Mouse (Mus musculus) macrophage (primary cell): ENCODE measurements around the gene Gnat2. TPM values are rescaled to one million over a fixed set of nuclear protein-coding genes. Genes with fewer than 3 reads are reported as not detected.

Source experiments
- H3K27ac ChIP-seq: fragments of 350-480 bp; formaldehyde crosslinking; 2 replicates; pipeline ENCODE4 v1.9.0; 2021
- H3K36me3 ChIP-seq: fragments of 350-480 bp; formaldehyde crosslinking; 2 replicates; pipeline ENCODE4 v1.9.0; 2021; ENCODE audit errors: inconsistent target
- H3K4me3 ChIP-seq: fragments of 350-480 bp; formaldehyde crosslinking; 2 replicates; pipeline ENCODE4 v1.9.0; 2021; ENCODE audit errors: inconsistent target
- H3K79me2 ChIP-seq: fragments of 350-480 bp; formaldehyde crosslinking; 2 replicates; pipeline ENCODE4 v1.9.0; 2021; ENCODE audit errors: inconsistent target
- WGBS: methylation state at CpG from one replicate; pipeline ENCODE4 v1.1.7; 2026; ENCODE audit warnings: inconsistent platforms; ENCODE audit not compliant: missing documents; 5-methylcytosine and 5-hydroxymethylcytosine counted together
- polyA plus RNA-seq: library from polyadenylated mRNA; stranded (reverse); fragments of 250-400 nt; gene quantifications from 3 replicates; pipeline ENCODE4 v1.2.4, GENCODE M21; 2018; ENCODE audit warnings: inconsistent platforms

The Gnat2 gene
- polyA plus RNA-seq, 1 experiment from 2014 or later, result not detected

DNA sequence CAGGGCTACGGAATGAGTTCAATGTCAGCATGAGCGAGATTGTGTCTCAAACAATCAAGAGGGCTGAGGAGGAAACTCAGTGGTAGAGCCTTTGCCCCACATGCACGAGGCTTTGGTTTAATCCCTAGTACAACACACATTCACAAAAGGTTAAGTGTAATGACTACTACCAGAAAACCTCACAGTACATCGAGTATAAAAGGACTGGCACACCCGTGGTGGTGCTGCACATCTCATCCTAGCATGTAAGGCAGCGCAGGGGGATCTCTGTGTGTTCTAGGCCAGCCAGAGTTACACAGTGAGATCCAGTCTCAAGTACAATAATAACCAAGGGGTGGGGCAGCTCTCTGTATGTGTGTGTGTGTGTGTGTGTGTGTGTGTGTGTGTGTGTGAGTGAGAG is 24.9 kb downstream of the Gnat2 start:
- 87% methylated on average over 5 of the region's 6 CpGs for WGBS
- Histone ChIP-seq H3K79me2 (peaks cover 50% of the 10 kb centered on the region; the same call in 1 of the 2 replicates), H3K4me3 (no peak overlapping the region)

GRCm38 (mm10) chr3:108121101-108121500 is 28.5 kb downstream of the Gnat2 start:
- 100% methylated on average over 3 of the region's 3 CpGs for WGBS
- peaks cover 86% of the 10 kb centered on the region for H3K79me2 ChIP-seq
- peaks cover 25% of the 10 kb centered on the region; the same call in 1 of the 2 replicates for H3K36me3 ChIP-seq
- H3K27ac ChIP-seq, result no peak overlapping the region
- H3K4me3 ChIP-seq, result no peak overlapping the region

More for the DNA sequence above, 24.9 kb downstream of the Gnat2 start:
- no peak overlapping the region for H3K27ac ChIP-seq
- peaks cover 40% of the 10 kb centered on the region; the same call in 1 of the 2 replicates for H3K36me3 ChIP-seq

DNA sequence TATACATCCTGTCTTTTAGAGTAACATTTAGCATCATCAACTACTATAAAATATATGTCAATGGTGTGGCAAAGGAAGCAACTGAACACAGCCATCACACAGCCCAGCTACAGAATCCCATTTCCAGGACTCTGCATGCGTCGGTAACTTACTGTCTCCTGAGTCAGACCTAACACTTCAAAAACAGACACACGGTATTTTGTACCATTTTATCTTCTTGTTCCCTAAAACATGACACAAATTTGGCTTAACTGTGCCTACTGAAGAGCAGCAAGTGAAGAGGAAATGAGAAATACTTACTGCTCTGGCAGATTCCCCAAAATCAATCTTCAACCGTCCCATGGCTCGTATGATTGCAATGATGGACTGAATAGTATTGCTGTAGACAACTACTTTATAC is 30.7 kb downstream of the Gnat2 start:
- peaks cover 92% of the 10 kb centered on the region for H3K79me2 ChIP-seq
- H3K4me3 ChIP-seq, result no peak overlapping the region
- H3K27ac ChIP-seq, result no peak overlapping the region
- peaks cover 18% of the 10 kb centered on the region; the same call in 1 of the 2 replicates for H3K36me3 ChIP-seq
- WGBS, result 69% methylated on average over 5 of the region's 5 CpGs

DNA sequence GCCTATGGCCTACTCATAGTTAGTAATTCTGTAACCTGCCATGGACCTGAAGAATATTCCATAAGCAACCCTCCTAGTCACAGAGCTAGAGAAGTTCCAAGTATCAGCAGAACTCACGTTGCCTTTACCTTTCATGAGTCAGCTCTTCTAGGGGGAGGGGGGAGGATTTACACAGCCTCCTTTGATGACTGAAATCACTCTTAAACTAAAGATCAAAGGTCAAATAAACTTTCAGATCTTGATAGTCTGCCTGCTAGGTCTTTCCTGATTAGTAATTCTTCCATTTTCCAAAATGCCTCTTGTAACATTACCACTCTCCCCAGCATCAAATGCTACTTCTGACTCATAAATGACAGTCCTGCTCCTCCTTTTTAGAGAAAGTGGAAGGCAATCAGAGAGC is 31.5 kb downstream of the Gnat2 start:
- H3K79me2 ChIP-seq, result peaks cover 92% of the 10 kb centered on the region
- peaks cover 11% of the 10 kb centered on the region; the same call in 1 of the 2 replicates for H3K36me3 ChIP-seq
- 69% methylated on average over 1 of the region's 1 CpGs for WGBS
- no peak overlapping the region for H3K27ac ChIP-seq
- H3K4me3 ChIP-seq, result no peak overlapping the region

DNA sequence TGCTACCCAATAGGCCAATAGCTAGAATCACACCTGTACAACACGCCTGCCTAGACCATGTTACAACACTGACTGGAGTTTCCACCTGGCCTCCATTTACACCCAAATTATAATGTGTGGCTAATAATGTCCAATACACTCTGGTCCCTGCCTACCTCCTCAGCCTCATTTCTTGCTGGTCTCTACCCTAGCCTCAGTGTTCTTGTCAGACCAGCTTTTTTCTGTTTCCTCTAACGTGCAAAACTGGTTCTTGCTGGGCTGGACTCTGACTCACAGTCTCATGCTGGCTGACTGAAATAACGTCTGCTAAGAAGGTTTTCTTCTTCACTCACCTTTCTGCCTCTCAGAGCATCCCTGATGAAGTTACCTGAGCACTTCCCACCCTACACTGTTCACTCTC is 33.7 kb downstream of the Gnat2 start:
- 77% methylated on average over 3 of the region's 3 CpGs for WGBS
- Histone ChIP-seq H3K36me3 (0 out of 2 replicates have a peak, but pooled peaks cover 4% of the 10 kb centered on the region), H3K27ac (no peak overlapping the region)

DNA sequence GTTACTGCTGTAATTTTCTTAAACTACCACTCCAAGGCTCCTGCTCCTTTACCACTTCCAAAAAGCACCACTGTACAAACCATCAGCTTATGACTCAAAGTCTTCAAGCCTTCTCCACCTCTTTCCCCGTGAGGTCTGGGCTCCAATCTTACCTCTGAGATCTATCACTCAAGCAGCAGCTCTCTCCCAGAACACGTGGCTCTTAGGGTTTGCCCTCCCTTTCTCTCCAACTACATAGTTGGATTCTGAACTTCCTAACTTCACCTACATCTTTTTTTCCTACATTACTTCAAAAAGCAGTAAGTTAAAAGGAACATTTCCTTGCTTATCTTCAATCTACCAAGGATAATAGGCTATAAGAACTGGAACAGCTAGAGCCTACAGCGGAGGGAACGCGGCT is 35.9 kb downstream of the Gnat2 start:
- 95% methylated on average over 5 of the region's 5 CpGs for WGBS
- no peak overlapping the region for H3K27ac ChIP-seq
- H3K36me3 ChIP-seq, result no peaks in the 10 kb centered on the region

More for the DNA sequence above, 33.7 kb downstream of the Gnat2 start:
- H3K4me3 ChIP-seq, result no peak overlapping the region
- H3K79me2 ChIP-seq, result peaks cover 100% of the 10 kb centered on the region

DNA sequence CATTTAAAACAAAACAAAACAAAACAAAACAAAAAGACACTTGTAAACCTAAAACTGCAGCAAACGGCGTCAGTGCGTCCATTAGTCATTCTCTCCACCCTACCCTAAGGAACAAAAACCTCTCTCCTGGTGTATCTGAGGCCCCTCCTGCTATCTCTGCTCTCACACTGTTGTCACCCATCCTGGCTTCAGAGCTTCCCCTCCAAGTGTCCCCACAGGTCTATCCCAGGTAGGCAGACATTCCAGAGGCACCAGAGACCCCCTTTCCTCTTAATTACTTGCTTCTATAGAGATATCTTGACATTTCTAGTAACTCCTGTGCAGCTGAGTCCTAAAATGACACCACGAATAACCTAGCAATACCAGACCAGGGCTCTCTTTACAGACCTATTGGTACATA is 36.8 kb downstream of the Gnat2 start:
- no peaks in the 10 kb centered on the region for H3K36me3 ChIP-seq
- 96% methylated on average over 4 of the region's 4 CpGs for WGBS
- no peak overlapping the region for H3K27ac ChIP-seq
- H3K79me2 ChIP-seq, result peaks cover 100% of the 10 kb centered on the region
- no peak overlapping the region for H3K4me3 ChIP-seq

More for the DNA sequence above, 35.9 kb downstream of the Gnat2 start:
- Histone ChIP-seq H3K4me3 (no peak overlapping the region), H3K79me2 (peaks cover 100% of the 10 kb centered on the region)

DNA sequence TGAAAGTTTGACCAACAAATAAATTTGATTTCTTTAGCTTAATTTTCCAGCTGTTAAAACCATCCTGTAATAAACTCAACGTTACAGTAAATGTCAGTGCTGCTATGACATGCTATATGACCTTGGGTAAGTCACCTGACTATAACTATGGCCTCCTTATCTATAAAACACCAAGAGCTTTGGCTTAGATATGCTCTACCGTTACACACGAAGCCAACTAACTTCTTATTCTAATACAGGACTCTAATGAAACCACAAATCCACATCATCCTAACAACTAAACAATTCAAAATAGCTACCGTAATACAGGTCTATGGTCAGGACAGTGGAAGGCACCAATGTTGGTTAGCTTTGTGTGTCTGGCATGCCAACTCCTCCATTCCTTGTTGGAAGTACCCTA is 37.2 kb downstream of the Gnat2 start:
- Histone ChIP-seq H3K27ac (no peak overlapping the region), H3K4me3 (no peak overlapping the region)
- 93% methylated on average over 4 of the region's 4 CpGs for WGBS

DNA sequence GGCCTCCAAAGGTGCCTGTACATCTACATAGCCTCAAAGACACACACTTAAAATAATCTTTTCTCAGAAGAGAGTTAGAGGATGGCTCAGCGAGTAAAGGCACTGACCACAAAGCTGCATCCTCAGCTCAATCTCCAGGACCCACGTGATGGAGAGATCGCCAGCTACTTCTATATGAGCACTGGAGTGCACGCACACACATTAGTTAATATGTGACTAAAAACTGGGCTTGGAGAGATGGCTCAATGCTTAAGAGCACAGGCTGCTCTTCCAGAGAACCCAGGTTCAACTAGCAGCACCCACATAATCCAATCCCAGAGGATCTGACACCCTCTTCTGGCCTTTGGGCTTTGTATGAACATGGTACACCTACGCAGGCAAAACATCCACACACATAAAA is 38.6 kb downstream of the Gnat2 start:
- Histone ChIP-seq H3K36me3 (no peaks in the 10 kb centered on the region), H3K27ac (peak overlapping the region; percentile 90), H3K4me3 (no peak overlapping the region), H3K79me2 (peaks cover 100% of the 10 kb centered on the region)
- WGBS, result 94% methylated on average over 5 of the region's 5 CpGs

More for the DNA sequence above, 37.2 kb downstream of the Gnat2 start:
- Histone ChIP-seq H3K36me3 (no peaks in the 10 kb centered on the region), H3K79me2 (peaks cover 100% of the 10 kb centered on the region)

DNA sequence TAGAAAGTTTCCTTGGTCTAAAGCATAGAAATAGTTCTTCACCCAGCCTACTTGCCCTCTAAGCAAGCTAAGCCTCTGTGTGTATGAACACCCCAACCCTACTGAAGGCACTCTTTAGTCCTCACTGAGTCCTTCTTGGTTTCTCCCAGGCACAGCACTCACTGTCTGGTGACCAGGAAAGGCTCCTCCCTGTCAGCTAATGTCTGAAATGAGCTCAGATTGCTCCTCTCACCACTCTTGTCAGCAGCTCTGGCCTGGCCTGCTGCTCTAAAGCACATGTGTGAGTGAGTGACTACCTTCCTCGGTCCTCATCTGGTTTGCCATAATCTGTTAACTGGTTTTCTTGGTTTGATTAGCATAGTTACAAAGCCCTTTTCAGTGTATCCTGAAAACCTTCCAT is 39.2 kb downstream of the Gnat2 start:
- Histone ChIP-seq H3K79me2 (peaks cover 100% of the 10 kb centered on the region), H3K36me3 (no peaks in the 10 kb centered on the region), H3K4me3 (no peak overlapping the region), H3K27ac (peak overlapping the region; percentile 90)
- WGBS, result 90% methylated on average over 1 of the region's 1 CpGs

DNA sequence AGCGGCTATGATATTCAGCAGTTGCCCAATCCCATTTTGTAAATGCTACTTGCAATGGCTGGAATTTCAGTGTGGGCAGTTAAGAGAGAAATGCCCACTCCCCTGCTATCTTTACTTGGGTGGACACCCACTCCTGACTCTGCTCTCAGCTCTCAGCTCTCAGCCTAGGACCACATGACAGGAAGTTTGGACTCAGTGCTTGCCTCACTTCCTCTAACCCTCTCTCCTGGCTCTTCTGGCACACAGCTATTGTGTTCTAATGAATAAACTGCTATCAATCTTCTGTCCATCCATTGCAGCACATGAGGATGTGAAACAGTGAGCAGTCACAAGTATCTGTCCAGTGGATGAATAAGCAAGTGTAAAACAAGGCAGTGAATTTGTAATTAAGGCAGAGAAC is 39.9 kb downstream of the Gnat2 start:
- Histone ChIP-seq H3K4me3 (no peak overlapping the region), H3K36me3 (no peaks in the 10 kb centered on the region), H3K27ac (peak overlapping the region; percentile 90), H3K79me2 (peaks cover 100% of the 10 kb centered on the region)
- WGBS, result 83% methylated on average over 1 of the region's 1 CpGs

- WGBS, result 10% methylated on average over 10 of the region's 11 CpGs
- H3K4me3 ChIP-seq, result no peak overlapping the region
- no peaks in the 10 kb centered on the region for H3K36me3 ChIP-seq
- peak overlapping the region; percentile 34 for H3K27ac ChIP-seq
- peaks cover 100% of the 10 kb centered on the region for H3K79me2 ChIP-seq
These were observed 42.1 kb downstream of the Gnat2 start for GRCm38 (mm10) chr3:108134701-108135100.

DNA sequence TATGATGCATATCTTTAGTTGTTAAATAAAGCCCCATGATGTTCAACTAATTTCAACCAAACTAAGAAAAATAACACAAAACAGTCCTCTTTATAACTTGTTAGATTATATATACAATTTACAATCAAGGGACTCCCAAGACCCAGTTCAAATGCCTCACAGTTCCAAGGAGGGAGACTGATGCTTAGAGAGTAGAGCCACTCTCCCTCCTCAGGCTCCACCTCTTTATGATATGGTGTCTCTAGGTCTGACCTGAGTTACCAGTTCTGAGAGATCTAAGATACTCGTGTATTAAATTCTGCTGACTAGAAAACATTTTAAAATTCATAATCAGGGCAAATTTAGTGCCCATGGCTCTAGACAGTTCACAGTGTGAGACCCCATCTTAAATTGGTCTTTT is 46.5 kb downstream of the Gnat2 start:
- H3K79me2 ChIP-seq, result peaks cover 100% of the 10 kb centered on the region
- no peaks in the 10 kb centered on the region for H3K36me3 ChIP-seq
- no peak overlapping the region for H3K27ac ChIP-seq
- WGBS, result 80% methylated on average over 1 of the region's 1 CpGs
- H3K4me3 ChIP-seq, result no peak overlapping the region

GRCm38 (mm10) chr3:108140786-108141185 is 48.2 kb downstream of the Gnat2 start:
- no peak overlapping the region for H3K4me3 ChIP-seq
- peaks cover 100% of the 10 kb centered on the region for H3K79me2 ChIP-seq
- H3K36me3 ChIP-seq, result no peaks in the 10 kb centered on the region
- no peak overlapping the region for H3K27ac ChIP-seq
- WGBS, result 52% methylated on average over 4 of the region's 4 CpGs

- peak within 1 kb of the TSS; percentile 69 for H3K27ac ChIP-seq
- no peaks in the 10 kb centered on the region for H3K36me3 ChIP-seq
- peak within 1 kb of the TSS; percentile 90 for H3K4me3 ChIP-seq
- H3K79me2 ChIP-seq, result peaks cover 53% of the 10 kb centered on the region
- WGBS, result 1% methylated on average over 60 of the region's 63 CpGs
These were observed 53.2 kb downstream of the Gnat2 start, which contains the start of gene Gnai3 for GRCm38 (mm10) chr3:108145534-108146445. Gnai3 (minus strand) TSS chr3:108146146.
